Mouse (Mus musculus): ENCODE results near the gene Hoxc8. TPM values are rescaled to one million over a fixed set of nuclear protein-coding genes. Genes with fewer than 3 reads are reported as not detected.

Hoxc8 gene
- total and polyA plus RNA-seq, 3 experiments, result 0.31 to 1.7 TPM; not detected in 1

DNA sequence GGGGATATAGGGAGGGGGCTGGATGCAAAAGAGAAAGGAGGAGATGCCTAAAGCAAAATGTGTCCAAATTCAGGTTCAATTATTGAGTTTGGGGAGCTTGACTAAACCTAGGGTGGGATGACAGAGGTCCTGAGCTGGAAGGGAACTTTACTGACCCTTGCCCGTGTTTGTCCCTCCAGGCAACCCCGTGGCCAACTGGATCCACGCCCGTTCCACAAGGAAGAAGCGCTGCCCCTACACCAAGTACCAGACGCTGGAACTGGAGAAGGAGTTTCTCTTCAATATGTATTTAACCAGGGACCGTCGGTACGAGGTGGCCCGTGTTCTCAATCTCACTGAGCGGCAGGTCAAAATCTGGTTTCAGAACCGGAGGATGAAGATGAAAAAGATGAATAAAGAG lies 6.7 kb upstream of the Hoxc8 start:
- no peak overlapping the region for H3K9ac ChIP-seq (ENCODE audit: control insufficient read depth, low read depth, low read length, poor library complexity, severe bottlenecking)
- H3K36me3 ChIP-seq (ENCODE audit: control insufficient read depth in 1 of 2, insufficient read depth in 2 of 2, low read length in 2 of 2), result peaks cover 0 to 13% of the 10 kb centered on the region in 2 experiments; a peak in 3 of 4 replicates
- no peak for TF ChIP-seq RAD21 (IDR thresholded peaks at IDR 0.05; ENCODE audit: low read depth, low read length)
- H3K27ac ChIP-seq (ENCODE audit: control insufficient read depth, low read depth, low read length), result no peak overlapping the region
- H3K27me3 ChIP-seq (ENCODE audit: control insufficient read depth in 1 of 2, insufficient read depth in 2 of 2, low read length in 2 of 2), result no peaks in the 10 kb centered on the region
- H3K4me3 ChIP-seq (ENCODE audit: control insufficient read depth in 1 of 2, insufficient read depth in 1 of 2, low read depth in 2 of 2, low read length in 2 of 2), result no peak overlapping the region
- H3K9me3 ChIP-seq (replicated peaks; ENCODE audit: insufficient read depth, low read length), result no peaks in the 10 kb centered on the region
- peaks cover 24% of the 10 kb centered on the region for H3K79me2 ChIP-seq (ENCODE audit: control insufficient read depth, insufficient read depth, low read length, poor library complexity)
- DNase-seq (ENCODE audit: low read depth, low spot score), result no peak
- peaks cover 7 to 17% of the 10 kb centered on the region in 2 experiments for H3K4me1 ChIP-seq (ENCODE audit: control insufficient read depth in 1 of 2, insufficient read depth in 2 of 2, low read length in 2 of 2)

GRCm38 (mm10) chr15:102984521-102984920 lies 5.9 kb upstream of the Hoxc8 start:
- Histone ChIP-seq H3K9ac (ENCODE audit: control insufficient read depth, low read depth, low read length, poor library complexity, severe bottlenecking) (no peak overlapping the region), H3K4me3 (ENCODE audit: control insufficient read depth in 1 of 2, insufficient read depth in 1 of 2, low read depth in 2 of 2, low read length in 2 of 2) (no peak overlapping the region), H3K36me3 (ENCODE audit: control insufficient read depth in 1 of 2, insufficient read depth in 2 of 2, low read length in 2 of 2) (peaks cover 0 to 8% of the 10 kb centered on the region in 2 experiments; a peak in 3 of 4 replicates), H3K79me2 (ENCODE audit: control insufficient read depth, insufficient read depth, low read length, poor library complexity) (peaks cover 18% of the 10 kb centered on the region), H3K27me3 (ENCODE audit: control insufficient read depth in 1 of 2, insufficient read depth in 2 of 2, low read length in 2 of 2) (no peaks in the 10 kb centered on the region), H3K9me3 (replicated peaks; ENCODE audit: insufficient read depth, low read length) (no peaks in the 10 kb centered on the region), H3K4me1 (ENCODE audit: control insufficient read depth in 1 of 2, insufficient read depth in 2 of 2, low read length in 2 of 2) (peaks cover under 1 to 10% of the 10 kb centered on the region in 2 experiments), H3K27ac (ENCODE audit: control insufficient read depth, low read depth, low read length) (no peak overlapping the region)
- TF ChIP-seq CHD2 (IDR thresholded peaks at IDR 0.05; ENCODE audit: low read length), result no peak
- no peak for TF ChIP-seq ETS1 (IDR thresholded peaks at IDR 0.05; ENCODE audit: low read depth, low read length)
- TF ChIP-seq MAFK (IDR thresholded peaks at IDR 0.05; ENCODE audit: borderline replicate concordance, low read depth, low read length), result no peak
- no peak for TF ChIP-seq MAX (IDR thresholded peaks at IDR 0.05; ENCODE audit: low read length)
- no peak for TF ChIP-seq TCF12 (IDR thresholded peaks at IDR 0.05; ENCODE audit: low read depth, low read length)
- TF ChIP-seq EP300 (IDR thresholded peaks at IDR 0.05; ENCODE audit: low read depth in 1 of 2, low read length in 2 of 2), result no peak
- TF ChIP-seq ZNF384 (IDR thresholded peaks at IDR 0.05; ENCODE audit: low read depth, low read length), result no peak
- no peak for TF ChIP-seq UBTF (IDR thresholded peaks at IDR 0.05; ENCODE audit: borderline replicate concordance, insufficient read depth, low read depth, low read length)
- TF ChIP-seq TBP (IDR thresholded peaks at IDR 0.05; ENCODE audit: low read depth, low read length), result no peak
- TF ChIP-seq TAL1 (IDR thresholded peaks at IDR 0.05; ENCODE audit: low read length), result no peak
- no peak for TF ChIP-seq GABPA (IDR thresholded peaks at IDR 0.05; ENCODE audit: low read depth, low read length)
- no peak for TF ChIP-seq SIN3A (IDR thresholded peaks at IDR 0.05; ENCODE audit: low read length)
- TF ChIP-seq USF1 (IDR thresholded peaks at IDR 0.05; ENCODE audit: low read depth, low read length), result no peak
- TF ChIP-seq RCOR1 (IDR thresholded peaks at IDR 0.05; ENCODE audit: low read depth, low read length), result no peak
- TF ChIP-seq POLR2AphosphoS5 (IDR thresholded peaks at IDR 0.05; ENCODE audit: borderline replicate concordance, low read depth, low read length), result no peak
- no peak for TF ChIP-seq ELF1 (IDR thresholded peaks at IDR 0.05; ENCODE audit: low read depth, low read length)
- no peak for DNase-seq (ENCODE audit: low read depth, low spot score)
